Mouse (Mus musculus): ENCODE measurements around the gene Mcm5. TPM values are rescaled to one million over a fixed set of nuclear protein-coding genes. Genes with fewer than 3 reads are reported as not detected.

Mcm5 gene
- polyA plus RNA-seq, 1 experiment from 2014 or later = 364 TPM

DNA sequence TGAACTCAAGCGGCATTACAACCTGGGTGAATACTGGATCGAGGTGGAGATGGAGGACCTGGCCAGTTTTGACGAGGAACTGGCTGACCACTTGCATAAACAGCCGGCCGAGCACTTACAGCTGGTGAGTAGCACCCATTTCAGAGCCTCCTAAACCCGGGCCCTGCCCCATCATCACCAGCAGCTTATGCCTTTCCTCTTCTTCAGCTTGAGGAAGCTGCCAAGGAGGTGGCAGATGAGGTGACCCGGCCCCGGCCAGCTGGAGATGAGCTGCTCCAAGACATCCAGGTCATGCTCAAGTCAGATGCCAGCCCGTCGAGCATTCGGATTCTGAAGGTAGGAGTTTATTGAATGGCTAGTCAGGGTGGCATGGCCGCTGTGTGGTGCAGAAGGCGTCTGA is 724 bp downstream of the Mcm5 start:
- Histone ChIP-seq H3K27ac (peak overlapping the region; percentile 97), H3K4me1 (peaks cover 21% of the 10 kb centered on the region), H3K27me3 (ENCODE audit: low read depth, poor library complexity, severe bottlenecking) (no peaks in the 10 kb centered on the region), H3K9me3 (replicated peaks) (no peaks in the 10 kb centered on the region), H3K4me3 (peak overlapping the region; percentile 83), H3K36me3 (peaks cover 51% of the 10 kb centered on the region)
- 19% methylated on average over 13 of the region's 13 CpGs for WGBS
- peak; percentile 40 for DNase-seq (ENCODE audit: low spot score)

DNA sequence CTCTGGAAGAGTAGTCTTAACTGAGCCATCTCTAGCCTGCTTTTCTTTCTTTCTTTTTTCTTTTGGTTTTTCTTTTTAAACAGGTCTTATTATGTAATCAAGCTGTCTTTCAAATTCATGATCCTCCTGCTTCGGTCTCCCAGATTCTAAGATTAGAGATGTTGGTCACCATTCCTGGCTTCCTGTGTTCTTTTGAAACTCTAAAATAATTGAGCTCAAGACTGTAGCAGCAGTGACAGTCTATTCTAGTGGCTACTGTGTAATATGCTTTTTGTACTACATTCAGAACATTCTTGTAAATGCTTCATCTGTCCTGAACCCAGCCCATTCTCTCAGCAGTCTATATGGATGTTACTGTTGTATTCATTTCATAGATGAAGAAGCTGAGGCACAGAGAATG is 9.1 kb downstream of the Mcm5 start:
- H3K27me3 ChIP-seq (ENCODE audit: low read depth, poor library complexity, severe bottlenecking) = no peaks in the 10 kb centered on the region
- H3K36me3 ChIP-seq = peaks cover 100% of the 10 kb centered on the region
- no peaks in the 10 kb centered on the region for H3K4me1 ChIP-seq
- 95% methylated on average over 1 of the region's 1 CpGs for WGBS
- H3K9me3 ChIP-seq (replicated peaks) = no peaks in the 10 kb centered on the region
- no peak for DNase-seq (ENCODE audit: low spot score)
- H3K27ac ChIP-seq = no peak overlapping the region
- no peak overlapping the region for H3K4me3 ChIP-seq

DNA sequence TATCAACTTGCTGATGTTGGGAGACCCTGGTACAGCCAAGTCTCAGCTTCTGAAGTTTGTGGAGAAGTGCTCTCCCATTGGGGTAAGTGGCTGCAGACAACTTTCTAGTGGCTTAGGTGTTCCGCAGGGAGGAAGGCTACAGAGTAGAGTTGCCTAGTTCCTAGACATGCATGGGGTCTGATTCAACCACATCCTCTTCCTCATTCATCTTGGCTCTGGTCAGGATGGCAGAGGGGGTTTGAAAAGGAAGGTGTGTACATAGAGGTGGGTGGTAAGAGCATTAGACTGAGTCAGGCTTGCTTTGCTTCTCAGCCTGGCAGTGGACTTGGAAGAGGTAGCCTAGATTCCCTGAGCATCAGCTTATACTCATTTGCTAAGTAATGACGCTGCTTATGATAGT is 9.9 kb downstream of the Mcm5 start:
- WGBS = 94% methylated on average over 2 of the region's 2 CpGs
- Histone ChIP-seq H3K4me3 (no peak overlapping the region), H3K27me3 (ENCODE audit: low read depth, poor library complexity, severe bottlenecking) (no peaks in the 10 kb centered on the region)

DNA sequence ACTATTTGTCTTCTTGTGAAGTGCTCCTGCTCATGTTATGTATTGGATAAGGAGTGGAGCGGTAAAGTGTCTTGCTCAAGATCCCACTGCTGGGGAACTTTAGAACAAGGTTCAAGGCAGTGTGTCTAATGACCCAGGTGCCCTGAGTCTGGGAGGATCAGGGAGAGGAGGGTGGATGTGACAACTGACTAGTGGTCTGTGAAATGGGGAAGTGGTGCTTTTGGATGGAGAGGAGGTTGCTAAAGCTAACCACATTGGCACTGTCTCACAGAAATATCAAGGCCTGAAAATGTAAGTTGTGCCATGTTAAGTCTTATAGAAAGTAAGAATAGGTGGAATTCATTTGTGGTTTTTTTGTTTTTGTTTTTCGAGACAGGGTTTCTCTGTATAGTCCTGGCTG is 10.4 kb downstream of the Mcm5 start:
- Histone ChIP-seq H3K36me3 (peaks cover 100% of the 10 kb centered on the region), H3K9me3 (replicated peaks) (no peaks in the 10 kb centered on the region), H3K27ac (no peak overlapping the region), H3K4me1 (no peaks in the 10 kb centered on the region), H3K4me3 (no peak overlapping the region), H3K27me3 (ENCODE audit: low read depth, poor library complexity, severe bottlenecking) (no peaks in the 10 kb centered on the region)
- DNase-seq (ENCODE audit: low spot score) = no peak
- WGBS = 91% methylated on average over 2 of the region's 2 CpGs

More for the DNA sequence above, 9.9 kb downstream of the Mcm5 start:
- H3K4me1 ChIP-seq = no peaks in the 10 kb centered on the region
- H3K27ac ChIP-seq = no peak overlapping the region
- peaks cover 100% of the 10 kb centered on the region for H3K36me3 ChIP-seq
- DNase-seq (ENCODE audit: low spot score) = no peak
- no peaks in the 10 kb centered on the region for H3K9me3 ChIP-seq (replicated peaks)

DNA sequence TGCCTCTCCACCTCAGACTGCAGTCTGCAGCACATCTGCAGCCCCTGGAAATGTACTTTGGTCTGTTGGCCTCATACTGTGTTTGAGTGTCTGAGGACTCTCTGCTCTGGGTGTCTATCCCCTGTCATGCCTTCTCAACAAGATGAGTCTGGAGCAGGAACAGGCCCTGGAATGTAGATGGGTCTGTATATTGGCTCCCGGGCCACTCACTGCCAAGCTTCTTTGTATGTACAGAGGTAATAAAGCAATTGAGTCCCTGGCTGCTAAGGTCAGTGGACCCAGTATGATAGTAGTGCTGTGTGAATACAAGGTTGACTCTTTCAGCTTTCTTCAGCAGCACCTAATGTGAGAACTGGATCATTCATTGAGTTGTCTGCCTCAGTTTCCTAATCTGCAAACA is 18.0 kb downstream of the Mcm5 start:
- no peak overlapping the region for H3K4me3 ChIP-seq
- no peak overlapping the region for H3K27ac ChIP-seq
- WGBS = 81% methylated on average over 1 of the region's 1 CpGs
- no peaks in the 10 kb centered on the region for H3K4me1 ChIP-seq
- peaks cover 95% of the 10 kb centered on the region for H3K36me3 ChIP-seq
- H3K9me3 ChIP-seq (replicated peaks) = no peaks in the 10 kb centered on the region
- H3K27me3 ChIP-seq (ENCODE audit: low read depth, poor library complexity, severe bottlenecking) = no peaks in the 10 kb centered on the region
- no peak for DNase-seq (ENCODE audit: low spot score)

DNA sequence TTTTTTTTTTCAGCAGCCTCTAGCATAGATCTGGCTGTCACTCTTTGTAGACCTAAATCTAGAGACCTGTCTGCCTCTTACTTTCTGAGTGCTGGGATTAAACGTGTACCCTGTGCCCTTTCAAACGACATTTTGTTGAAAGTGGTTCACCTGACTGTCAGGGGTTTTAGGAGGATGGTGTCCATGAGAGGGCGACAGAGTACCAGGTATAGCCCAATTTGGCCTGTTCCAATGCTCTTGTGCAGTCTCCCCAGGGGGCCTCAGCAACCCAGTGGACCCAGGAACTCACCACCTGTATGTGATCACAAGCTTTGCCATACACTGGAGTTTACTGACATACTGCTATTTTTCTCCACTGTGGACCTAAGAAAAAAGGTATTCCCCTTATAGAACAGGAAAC is 23.1 kb downstream of the Mcm5 start:
- 14% methylated on average over 3 of the region's 3 CpGs for WGBS
- H3K27me3 ChIP-seq (ENCODE audit: low read depth, poor library complexity, severe bottlenecking) = no peaks in the 10 kb centered on the region
- DNase-seq (ENCODE audit: low spot score) = peak; percentile 46

DNA sequence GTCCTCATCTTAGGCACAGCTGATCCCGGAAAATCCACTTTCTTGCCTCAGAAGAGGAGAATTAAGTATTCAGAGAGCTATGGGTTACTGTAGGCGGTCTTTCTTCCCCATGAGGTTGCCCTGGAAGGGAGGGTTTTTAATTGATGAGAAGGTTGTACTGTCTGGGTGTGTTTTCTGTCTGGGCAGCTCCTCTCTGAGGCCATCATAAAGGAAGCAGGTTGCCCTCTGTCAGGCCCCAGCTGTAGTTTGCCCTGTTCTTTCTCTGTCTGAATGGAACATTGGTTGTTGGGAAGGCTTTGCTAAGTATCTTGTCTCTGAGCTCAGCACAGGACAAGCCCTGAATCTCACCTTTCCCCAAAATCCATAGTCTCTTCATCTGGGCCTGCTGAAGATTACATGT is 24.0 kb downstream of the Mcm5 start:
- Histone ChIP-seq H3K4me3 (no peak overlapping the region), H3K27me3 (ENCODE audit: low read depth, poor library complexity, severe bottlenecking) (no peaks in the 10 kb centered on the region), H3K36me3 (peaks cover 41% of the 10 kb centered on the region), H3K4me1 (no peaks in the 10 kb centered on the region), H3K9me3 (replicated peaks) (no peaks in the 10 kb centered on the region), H3K27ac (no peak overlapping the region)
- DNase-seq (ENCODE audit: low spot score) = no peak
- WGBS = 73% methylated on average over 2 of the region's 2 CpGs

More for the DNA sequence above, 23.1 kb downstream of the Mcm5 start:
- H3K9me3 ChIP-seq (replicated peaks) = no peaks in the 10 kb centered on the region
- no peaks in the 10 kb centered on the region for H3K4me1 ChIP-seq
- no peak overlapping the region for H3K4me3 ChIP-seq
- peaks cover 50% of the 10 kb centered on the region for H3K36me3 ChIP-seq
- H3K27ac ChIP-seq = no peak overlapping the region

DNA sequence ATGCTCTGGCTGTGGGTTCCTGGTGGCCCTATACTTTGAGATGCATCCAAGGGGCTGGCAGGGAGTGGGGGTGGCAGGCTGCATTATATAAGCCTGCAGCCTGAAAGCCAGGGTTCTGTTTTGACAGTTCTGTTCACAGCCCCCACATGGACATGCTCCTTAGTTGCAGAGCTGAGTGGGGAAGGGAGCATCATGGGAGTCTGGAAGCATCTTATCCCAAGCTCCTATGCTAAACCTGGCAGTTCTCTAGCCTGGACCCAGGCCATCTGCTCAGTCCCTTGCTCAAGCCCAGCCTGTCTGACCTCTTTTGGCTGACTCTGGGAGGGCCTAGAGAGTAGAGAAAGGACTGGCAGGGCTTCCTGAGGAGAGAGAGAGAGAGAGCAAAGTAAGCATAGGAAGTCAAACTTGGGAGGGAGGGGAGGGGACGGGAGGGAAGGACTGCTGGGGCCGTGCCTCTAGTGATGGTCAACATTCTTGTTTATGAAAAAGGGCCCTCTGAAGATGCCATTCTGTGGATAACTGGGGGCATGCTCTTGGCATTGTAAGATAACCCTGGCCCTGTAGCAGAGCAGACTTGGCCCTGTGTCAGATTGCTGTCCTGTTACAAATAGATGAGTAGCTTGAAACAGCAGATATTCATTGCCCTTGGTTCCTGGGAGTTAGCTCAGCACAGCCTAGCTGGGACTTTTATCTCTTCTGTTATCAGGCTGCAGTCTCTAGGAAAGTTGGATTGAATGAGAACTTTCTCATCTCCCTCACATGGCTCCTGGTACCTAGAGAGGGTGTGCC is 25.4 kb downstream of the Mcm5 start:
- Histone ChIP-seq H3K9me3 (replicated peaks) (no peaks in the 10 kb centered on the region), H3K27ac (no peak overlapping the region), H3K4me3 (no peak overlapping the region), H3K27me3 (ENCODE audit: low read depth, poor library complexity, severe bottlenecking) (no peaks in the 10 kb centered on the region), H3K36me3 (peaks cover 27% of the 10 kb centered on the region), H3K4me1 (no peaks in the 10 kb centered on the region)
- DNase-seq (ENCODE audit: low spot score) = no peak
- WGBS = 70% methylated on average over 2 of the region's 2 CpGs

DNA sequence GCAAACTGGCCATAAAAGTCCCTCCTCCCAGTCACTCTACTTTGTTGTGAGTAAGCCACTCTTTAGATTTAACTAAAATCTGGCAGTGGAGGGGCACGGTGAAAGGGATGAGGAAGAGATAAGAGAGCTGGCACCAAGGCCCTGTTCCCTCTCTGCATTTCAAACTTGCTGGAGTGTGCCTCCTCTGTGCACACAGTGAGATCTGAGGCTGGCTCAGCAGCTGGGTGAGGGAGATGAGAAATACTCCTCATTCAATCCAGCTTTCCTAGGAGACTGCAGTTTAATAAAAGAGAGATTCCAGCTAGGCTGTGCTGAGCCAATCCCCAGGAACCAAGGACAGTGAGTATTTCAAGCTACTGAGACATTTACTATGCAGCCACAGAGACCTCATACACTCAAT is 26.4 kb downstream of the Mcm5 start:
- H3K9me3 ChIP-seq (replicated peaks) = no peaks in the 10 kb centered on the region
- no peaks in the 10 kb centered on the region for H3K27me3 ChIP-seq (ENCODE audit: low read depth, poor library complexity, severe bottlenecking)
- no peaks in the 10 kb centered on the region for H3K4me1 ChIP-seq
- DNase-seq (ENCODE audit: low spot score) = no peak
- WGBS = 58% methylated on average over 1 of the region's 1 CpGs
- H3K4me3 ChIP-seq = no peak overlapping the region
- H3K27ac ChIP-seq = no peak overlapping the region
- peaks cover 17% of the 10 kb centered on the region for H3K36me3 ChIP-seq

DNA sequence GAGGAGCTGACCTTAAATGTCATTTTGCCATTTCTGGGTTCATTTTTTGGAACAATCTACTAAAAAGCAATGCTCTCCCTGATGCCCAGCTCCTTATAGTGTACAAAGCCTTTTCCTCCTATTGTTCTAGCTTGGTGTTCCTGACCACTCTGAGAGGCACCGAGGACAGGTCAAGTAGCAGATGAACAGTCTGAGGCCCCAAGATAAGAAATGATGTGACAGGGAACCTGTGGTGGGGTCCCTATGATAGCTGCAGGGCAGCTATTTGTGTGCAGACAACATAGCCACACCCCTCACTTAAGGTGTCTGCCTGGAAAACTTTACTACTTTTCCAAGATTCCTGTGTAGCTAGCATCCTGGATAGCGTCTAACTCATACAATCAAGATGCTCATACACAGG is 26.9 kb downstream of the Mcm5 start:
- 79% methylated on average over 2 of the region's 2 CpGs for WGBS
- no peak for DNase-seq (ENCODE audit: low spot score)

DNA sequence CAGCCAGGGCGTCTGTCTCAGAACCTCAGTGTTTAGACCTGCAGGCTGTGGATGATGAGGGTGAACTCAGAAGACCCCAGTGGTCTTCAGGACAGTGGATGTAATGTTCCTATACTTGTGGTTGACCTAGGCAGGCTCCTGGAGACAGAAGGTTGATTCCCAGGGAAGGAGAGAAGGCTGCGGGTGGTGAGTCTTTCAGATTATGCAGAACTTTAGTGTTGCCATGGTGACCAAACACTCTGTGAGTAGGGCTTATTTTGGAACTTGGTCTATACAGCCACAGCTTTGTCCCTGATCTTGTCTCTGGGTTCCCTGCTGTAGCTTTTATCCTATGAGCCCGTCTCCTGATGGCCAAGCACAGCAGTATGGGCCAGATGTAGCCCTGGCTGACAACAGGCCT is 28.2 kb downstream of the Mcm5 start:
- Histone ChIP-seq H3K9me3 (replicated peaks) (no peaks in the 10 kb centered on the region), H3K27me3 (ENCODE audit: low read depth, poor library complexity, severe bottlenecking) (no peaks in the 10 kb centered on the region), H3K36me3 (0 out of 2 replicates have a peak, but pooled peaks cover 6% of the 10 kb centered on the region), H3K4me3 (no peak overlapping the region), H3K4me1 (no peaks in the 10 kb centered on the region), H3K27ac (no peak overlapping the region)
- 77% methylated on average over 3 of the region's 3 CpGs for WGBS
- DNase-seq (ENCODE audit: low spot score) = no peak

More for the DNA sequence above, 26.9 kb downstream of the Mcm5 start:
- no peaks in the 10 kb centered on the region for H3K9me3 ChIP-seq (replicated peaks)
- no peak overlapping the region for H3K27ac ChIP-seq
- no peak overlapping the region for H3K4me3 ChIP-seq
- H3K36me3 ChIP-seq = peaks cover 12% of the 10 kb centered on the region
- H3K4me1 ChIP-seq = no peaks in the 10 kb centered on the region
- H3K27me3 ChIP-seq (ENCODE audit: low read depth, poor library complexity, severe bottlenecking) = no peaks in the 10 kb centered on the region

DNA sequence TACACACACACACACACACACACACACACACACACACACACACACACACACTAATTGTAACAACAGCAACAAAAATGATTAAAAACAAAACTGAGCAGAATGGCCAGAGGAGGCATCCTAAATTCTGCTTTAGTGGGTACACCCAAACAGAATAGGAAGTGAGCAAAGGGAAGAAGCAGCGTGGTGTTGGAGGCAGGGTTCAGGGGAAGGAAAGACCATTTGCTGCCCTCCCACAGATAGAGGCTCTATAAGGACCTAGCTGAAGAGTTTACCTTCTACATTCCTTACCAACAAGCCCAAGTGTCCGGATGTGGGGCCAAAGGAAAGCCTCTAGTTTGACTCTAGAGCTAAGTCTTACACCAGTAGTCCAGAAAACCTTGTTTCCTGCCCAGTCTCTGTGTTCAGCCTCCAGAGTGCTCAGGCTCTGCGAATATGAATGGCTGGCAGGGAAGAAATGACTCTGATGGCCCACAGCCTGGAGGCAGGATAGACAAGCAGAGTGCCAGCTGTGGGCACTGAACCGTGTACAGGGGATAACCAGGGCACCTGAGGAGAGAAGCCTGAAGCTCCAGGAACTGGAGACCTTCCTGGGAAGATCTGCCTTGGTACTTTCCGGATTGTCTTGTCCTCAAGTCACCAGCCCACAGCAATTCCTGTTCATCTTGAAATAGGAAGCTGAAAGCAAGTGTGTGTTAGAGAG is 41.7 kb downstream of the Mcm5 start:
- H3K4me3 ChIP-seq = no peak overlapping the region
- H3K27me3 ChIP-seq (ENCODE audit: low read depth, poor library complexity, severe bottlenecking) = no peaks in the 10 kb centered on the region
- no peaks in the 10 kb centered on the region for H3K36me3 ChIP-seq
- no peak for DNase-seq (ENCODE audit: low spot score)
- H3K4me1 ChIP-seq = no peaks in the 10 kb centered on the region
- 84% methylated on average over 5 of the region's 5 CpGs for WGBS
- no peak overlapping the region for H3K27ac ChIP-seq
- no peaks in the 10 kb centered on the region for H3K9me3 ChIP-seq (replicated peaks)

DNA sequence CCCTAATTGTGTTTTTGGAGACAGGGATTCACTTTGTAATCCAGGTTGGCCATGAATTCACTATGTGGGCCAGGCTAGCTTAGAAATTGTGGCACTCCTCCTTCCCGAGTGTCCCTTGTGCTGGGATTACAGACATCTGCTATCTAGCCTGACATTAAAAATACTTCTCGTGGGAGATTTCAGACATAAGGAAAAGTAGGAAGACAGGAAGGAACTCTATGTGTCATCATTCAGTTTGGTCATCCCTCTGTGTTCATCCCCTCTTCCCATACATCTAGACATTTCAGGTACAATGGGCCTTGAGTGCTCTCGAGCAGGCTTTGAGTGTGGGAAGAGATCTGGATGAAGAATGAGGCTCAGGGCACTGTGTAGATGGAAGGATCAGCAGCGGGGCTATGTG is 42.4 kb downstream of the Mcm5 start:
- no peak overlapping the region for H3K27ac ChIP-seq
- DNase-seq (ENCODE audit: low spot score) = no peak
- H3K4me3 ChIP-seq = no peak overlapping the region
- H3K4me1 ChIP-seq = no peaks in the 10 kb centered on the region
- 81% methylated on average over 4 of the region's 4 CpGs for WGBS
- no peaks in the 10 kb centered on the region for H3K27me3 ChIP-seq (ENCODE audit: low read depth, poor library complexity, severe bottlenecking)
- no peaks in the 10 kb centered on the region for H3K9me3 ChIP-seq (replicated peaks)
- H3K36me3 ChIP-seq = no peaks in the 10 kb centered on the region
